Mouse (Mus musculus): Measurements from ENCODE around the gene Bcr. TPM values are rescaled to one million over a fixed set of nuclear protein-coding genes. Genes with fewer than 3 reads are reported as not detected.

The Bcr gene
- total and polyA plus RNA-seq, 2 experiments from 2014 or later = 10.1 to 49.6 TPM

DNA sequence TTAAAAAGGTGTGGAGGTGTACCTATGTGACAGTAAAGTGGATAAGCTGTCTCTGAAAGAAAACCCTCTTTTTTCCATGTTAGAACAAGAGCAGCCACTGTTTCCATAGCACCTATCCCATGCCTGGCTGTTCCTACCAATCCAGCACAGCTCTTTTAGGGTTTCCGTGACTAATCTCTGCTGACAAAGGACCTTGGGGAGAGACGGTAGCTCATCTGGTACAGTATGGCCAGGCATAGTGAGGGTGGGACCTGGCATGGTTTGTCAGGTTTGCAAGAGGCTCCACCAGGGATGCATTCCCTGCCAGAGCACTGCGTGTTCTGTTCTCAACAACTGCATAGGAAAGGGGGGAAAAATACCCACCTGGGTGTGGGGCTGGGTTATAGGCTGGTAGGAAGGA lies 52.0 kb downstream of the Bcr start:
- ATAC-seq = peak; percentile 52; the same call in 1 of the 2 replicates
- TF ChIP-seq CTCF (IDR thresholded peaks at IDR 0.05; ENCODE audit: low read depth) = no peak
- 76% methylated on average over 3 of the region's 3 CpGs for WGBS
- Histone ChIP-seq H3K4me2 (ENCODE audit: low read depth) (no peak overlapping the region), H3K27ac (ENCODE audit: low read depth, low read length) (no peak overlapping the region), H3K36me3 (ENCODE audit: insufficient read depth) (0 out of 2 replicates have a peak, but pooled peaks cover 3% of the 10 kb centered on the region), H3K27me3 (ENCODE audit: insufficient read depth, low read length) (no peaks in the 10 kb centered on the region), H3K4me3 (ENCODE audit: low read depth, low read length) (no peak overlapping the region), H3K4me1 (ENCODE audit: insufficient read depth) (0 out of 2 replicates have a peak, but pooled peaks cover 8% of the 10 kb centered on the region), H3K9me3 (ENCODE audit: low read length) (no peaks in the 10 kb centered on the region), H3K9ac (no peak overlapping the region)
- DNase-seq = no peak

DNA sequence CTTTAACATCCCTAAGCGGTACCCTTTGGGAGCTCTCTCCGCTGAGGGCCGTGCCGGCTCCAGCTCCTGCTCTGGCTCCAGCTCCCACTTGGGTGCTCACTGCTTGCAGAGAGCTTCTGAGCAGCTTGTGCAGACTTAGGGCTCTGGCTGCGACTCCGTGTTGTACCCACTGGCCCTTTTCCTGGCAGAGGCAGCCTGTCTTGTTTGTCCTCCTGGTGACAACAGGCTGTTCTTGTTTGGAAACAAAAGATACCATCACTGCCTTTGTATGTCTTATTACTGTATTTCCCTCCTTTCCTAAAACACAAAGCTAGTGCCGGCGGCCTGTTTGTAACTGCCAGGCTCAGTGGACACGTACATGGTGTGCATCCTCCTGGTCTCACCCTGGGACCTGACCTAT lies 53.2 kb downstream of the Bcr start:
- WGBS = 48% methylated on average over 9 of the region's 9 CpGs
- ATAC-seq = peak; percentile 71
- Histone ChIP-seq H3K4me2 (ENCODE audit: low read depth) (no peak overlapping the region), H3K4me1 (ENCODE audit: insufficient read depth) (0 out of 2 replicates have a peak, but pooled peaks cover 8% of the 10 kb centered on the region), H3K9me3 (ENCODE audit: low read length) (no peaks in the 10 kb centered on the region), H3K9ac (no peak overlapping the region), H3K27me3 (ENCODE audit: insufficient read depth, low read length) (no peaks in the 10 kb centered on the region), H3K36me3 (ENCODE audit: insufficient read depth) (0 out of 2 replicates have a peak, but pooled peaks cover 3% of the 10 kb centered on the region), H3K27ac (ENCODE audit: low read depth, low read length) (no peak overlapping the region), H3K4me3 (ENCODE audit: low read depth, low read length) (no peak overlapping the region)
- DNase-seq = no peak
- TF ChIP-seq CTCF (IDR thresholded peaks at IDR 0.05; ENCODE audit: low read depth) = no peak

DNA sequence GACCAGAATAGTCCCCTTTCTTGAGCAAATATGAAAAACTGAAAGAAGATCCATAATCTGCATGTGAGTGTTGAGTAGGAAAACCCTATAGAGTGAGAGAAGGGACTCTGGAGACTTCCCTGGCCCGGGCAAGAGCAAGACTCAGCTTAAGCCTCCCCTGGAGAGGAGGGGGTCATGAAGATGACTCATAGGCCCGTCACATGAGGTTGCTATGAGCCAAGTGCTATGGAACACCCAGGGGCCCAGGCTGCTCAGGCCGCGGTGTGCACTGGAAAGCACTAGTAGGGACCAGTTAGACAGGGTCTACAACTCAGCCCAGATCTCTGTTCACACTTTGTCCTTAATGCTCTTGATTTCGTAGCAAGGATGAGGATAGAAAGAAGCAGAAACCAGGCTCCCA lies 54.8 kb downstream of the Bcr start:
- no peak for ATAC-seq

DNA sequence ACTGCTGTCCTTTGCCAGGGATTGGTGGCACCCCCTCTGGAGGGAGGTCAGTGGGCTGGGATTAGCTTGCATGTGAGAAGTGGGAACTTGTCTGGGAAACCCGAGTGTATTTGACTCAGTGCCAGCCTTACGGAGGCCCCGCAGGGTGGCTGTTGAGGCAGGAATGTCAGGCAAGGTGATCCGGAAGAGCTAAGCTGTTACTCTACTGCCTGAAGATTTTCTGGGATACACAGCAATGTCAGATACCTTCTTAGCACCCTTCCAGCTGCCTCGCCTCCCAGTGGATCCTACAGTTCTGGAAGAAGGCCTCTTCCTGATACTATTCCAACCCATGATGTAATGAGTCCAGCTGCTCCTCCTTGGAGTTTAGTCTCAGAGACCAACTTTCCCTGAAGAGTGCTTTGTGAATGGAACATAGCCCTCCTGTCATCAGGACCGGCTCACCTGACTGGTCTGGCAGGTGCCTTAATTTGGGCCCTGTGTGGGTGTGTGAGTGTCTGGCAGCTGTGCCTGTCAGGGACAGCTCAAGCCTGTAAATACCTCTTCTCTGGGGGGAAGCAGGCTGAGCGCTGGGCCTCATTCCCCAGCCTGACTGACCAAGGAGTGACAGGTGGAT lies 56.6 kb downstream of the Bcr start:
- H3K36me3 ChIP-seq (ENCODE audit: insufficient read depth) = 0 out of 2 replicates have a peak, but pooled peaks cover 3% of the 10 kb centered on the region
- H3K27ac ChIP-seq (ENCODE audit: low read depth, low read length) = no peak overlapping the region
- no peaks in the 10 kb centered on the region for H3K9me3 ChIP-seq (ENCODE audit: low read length)
- ATAC-seq = no peak
- DNase-seq = no peak
- no peak overlapping the region for H3K4me3 ChIP-seq (ENCODE audit: low read depth, low read length)
- no peak overlapping the region for H3K4me2 ChIP-seq (ENCODE audit: low read depth)
- 69% methylated on average over 7 of the region's 7 CpGs for WGBS
- no peaks in the 10 kb centered on the region for H3K27me3 ChIP-seq (ENCODE audit: insufficient read depth, low read length)
- no peak overlapping the region for H3K9ac ChIP-seq
- no peak for TF ChIP-seq CTCF (IDR thresholded peaks at IDR 0.05; ENCODE audit: low read depth)
- H3K4me1 ChIP-seq (ENCODE audit: insufficient read depth) = peaks cover 8% of the 10 kb centered on the region; the same call in 1 of the 2 replicates

More for the DNA sequence above, 54.8 kb downstream of the Bcr start:
- H3K27me3 ChIP-seq (ENCODE audit: insufficient read depth, low read length) = no peaks in the 10 kb centered on the region
- H3K4me3 ChIP-seq (ENCODE audit: low read depth, low read length) = no peak overlapping the region
- H3K4me1 ChIP-seq (ENCODE audit: insufficient read depth) = 0 out of 2 replicates have a peak, but pooled peaks cover 8% of the 10 kb centered on the region
- H3K27ac ChIP-seq (ENCODE audit: low read depth, low read length) = no peak overlapping the region
- H3K4me2 ChIP-seq (ENCODE audit: low read depth) = no peak overlapping the region
- no peak for DNase-seq
- H3K36me3 ChIP-seq (ENCODE audit: insufficient read depth) = 0 out of 2 replicates have a peak, but pooled peaks cover 3% of the 10 kb centered on the region
- no peaks in the 10 kb centered on the region for H3K9me3 ChIP-seq (ENCODE audit: low read length)
- H3K9ac ChIP-seq = no peak overlapping the region
- WGBS = 89% methylated on average over 5 of the region's 5 CpGs
- TF ChIP-seq CTCF (IDR thresholded peaks at IDR 0.05; ENCODE audit: low read depth) = no peak

DNA sequence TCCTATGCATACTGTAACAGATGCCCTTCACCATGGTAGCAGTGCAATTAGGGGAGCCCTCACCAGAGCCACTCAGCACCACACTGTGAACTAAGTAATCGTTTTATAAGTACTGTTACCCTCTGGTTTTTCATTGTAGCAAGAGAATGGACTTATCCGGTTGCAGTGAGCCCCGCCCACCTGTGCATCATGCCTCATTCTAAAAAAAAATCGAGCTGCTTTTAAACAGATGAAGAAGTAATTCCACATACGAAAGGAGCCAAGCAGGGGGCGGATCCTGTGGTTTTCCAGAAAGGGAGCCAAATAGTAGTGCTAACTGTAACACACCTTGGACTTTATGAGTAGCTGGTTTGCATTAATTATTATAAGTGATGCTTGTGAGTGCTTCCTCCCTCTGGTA lies 58.1 kb downstream of the Bcr start:
- no peaks in the 10 kb centered on the region for H3K9me3 ChIP-seq (ENCODE audit: low read length)
- TF ChIP-seq CTCF (IDR thresholded peaks at IDR 0.05; ENCODE audit: low read depth) = no peak
- peaks cover 8% of the 10 kb centered on the region; the same call in 1 of the 2 replicates for H3K4me1 ChIP-seq (ENCODE audit: insufficient read depth)
- no peak overlapping the region for H3K4me2 ChIP-seq (ENCODE audit: low read depth)
- H3K9ac ChIP-seq = no peak overlapping the region
- ATAC-seq = no peak
- no peak overlapping the region for H3K4me3 ChIP-seq (ENCODE audit: low read depth, low read length)
- 65% methylated on average over 6 of the region's 6 CpGs for WGBS
- H3K36me3 ChIP-seq (ENCODE audit: insufficient read depth) = 0 out of 2 replicates have a peak, but pooled peaks cover 3% of the 10 kb centered on the region
- DNase-seq = no peak
- H3K27ac ChIP-seq (ENCODE audit: low read depth, low read length) = no peak overlapping the region
- no peaks in the 10 kb centered on the region for H3K27me3 ChIP-seq (ENCODE audit: insufficient read depth, low read length)

DNA sequence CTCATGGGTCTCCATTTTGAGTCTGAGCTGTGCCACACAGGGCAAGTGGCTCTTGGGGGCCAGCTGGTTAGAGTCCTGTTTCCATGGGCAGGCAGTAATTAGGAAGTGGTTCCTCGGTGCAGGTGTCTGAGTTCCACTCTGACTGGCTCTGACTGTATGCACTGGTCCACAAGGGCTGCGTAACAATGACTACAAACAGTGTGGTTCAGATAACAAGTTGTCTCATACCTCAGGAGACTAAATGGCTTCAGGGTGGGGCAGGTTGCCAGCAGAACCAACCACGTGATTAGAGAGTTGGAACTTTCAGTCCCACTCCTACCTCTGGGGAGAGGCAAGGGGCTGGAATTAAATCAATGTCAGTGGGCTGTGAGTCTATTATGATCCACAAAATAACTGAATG lies 59.0 kb downstream of the Bcr start:
- ATAC-seq (no peak), DNase-seq (no peak)
- H3K4me2 ChIP-seq (ENCODE audit: low read depth) = no peak overlapping the region
- no peak overlapping the region for H3K9ac ChIP-seq
- no peak overlapping the region for H3K27ac ChIP-seq (ENCODE audit: low read depth, low read length)
- no peaks in the 10 kb centered on the region for H3K27me3 ChIP-seq (ENCODE audit: insufficient read depth, low read length)
- H3K36me3 ChIP-seq (ENCODE audit: insufficient read depth) = 0 out of 2 replicates have a peak, but pooled peaks cover 3% of the 10 kb centered on the region
- no peak for TF ChIP-seq CTCF (IDR thresholded peaks at IDR 0.05; ENCODE audit: low read depth)
- WGBS = 67% methylated on average over 3 of the region's 3 CpGs
- H3K4me1 ChIP-seq (ENCODE audit: insufficient read depth) = peaks cover 4% of the 10 kb centered on the region; the same call in 1 of the 2 replicates
- H3K9me3 ChIP-seq (ENCODE audit: low read length) = no peaks in the 10 kb centered on the region
- no peak overlapping the region for H3K4me3 ChIP-seq (ENCODE audit: low read depth, low read length)

DNA sequence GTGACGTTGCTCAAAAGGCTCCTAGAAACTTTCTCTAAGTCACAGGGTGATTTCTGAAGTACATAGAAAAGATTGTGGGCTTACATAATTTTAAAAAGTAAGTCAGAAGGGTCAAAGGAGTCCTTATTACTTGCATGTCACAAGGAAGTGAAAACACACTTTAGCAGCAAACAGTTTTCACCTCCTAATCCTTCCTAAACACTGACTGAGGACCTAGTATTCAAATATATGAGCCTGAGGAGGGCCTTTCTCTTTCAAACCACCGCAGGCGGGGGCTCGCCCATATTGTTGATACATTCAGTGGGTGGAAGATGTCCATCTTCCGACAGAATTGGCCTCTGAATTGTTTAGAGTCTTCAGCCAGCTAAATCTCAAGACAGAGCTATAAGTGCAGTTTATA lies 59.8 kb downstream of the Bcr start:
- H3K27ac ChIP-seq (ENCODE audit: low read depth, low read length) = no peak overlapping the region
- WGBS = 80% methylated on average over 5 of the region's 5 CpGs
- no peak for TF ChIP-seq CTCF (IDR thresholded peaks at IDR 0.05; ENCODE audit: low read depth)
- no peak overlapping the region for H3K9ac ChIP-seq
- peaks cover 7% of the 10 kb centered on the region; the same call in 1 of the 2 replicates for H3K36me3 ChIP-seq (ENCODE audit: insufficient read depth)
- ATAC-seq = no peak
- H3K4me3 ChIP-seq (ENCODE audit: low read depth, low read length) = no peak overlapping the region
- peaks cover 4% of the 10 kb centered on the region; the same call in 1 of the 2 replicates for H3K4me1 ChIP-seq (ENCODE audit: insufficient read depth)
- H3K9me3 ChIP-seq (ENCODE audit: low read length) = no peaks in the 10 kb centered on the region
- no peak for DNase-seq
- H3K4me2 ChIP-seq (ENCODE audit: low read depth) = no peak overlapping the region
- no peaks in the 10 kb centered on the region for H3K27me3 ChIP-seq (ENCODE audit: insufficient read depth, low read length)
